Mouse (Mus musculus) heart, embryonic 12.5 days (tissue): ENCODE results near the gene Stx5a. TPM values are rescaled to one million over a fixed set of nuclear protein-coding genes. Genes with fewer than 3 reads are reported as not detected.

Source experiments
- ATAC-seq: fragments of 200-750 bp; cut with Nextera tagmentation; 2 replicates; pipeline ENCODE4 v1.8.0; 2017; ENCODE audit warnings: moderate TSS enrichment, moderate library complexity; ENCODE audit not compliant: insufficient number of reproducible peaks, low FRiP score
- H3K27ac ChIP-seq: fragments of 300-500 bp; sonication (generic); 2 replicates; pipeline ENCODE4 v1.5.1; 2016; ENCODE audit warnings: mild to moderate bottlenecking, moderate library complexity; ENCODE audit not compliant: poor library complexity, severe bottlenecking
- H3K27me3 ChIP-seq: fragments of 300-500 bp; sonication (generic); replicated peaks from 2 replicates; pipeline ENCODE4 v1.6.1; 2016; ENCODE audit warnings: mild to moderate bottlenecking, moderate library complexity
- H3K36me3 ChIP-seq: fragments of 300-500 bp; sonication (generic); 2 replicates; pipeline ENCODE4 v1.6.1; 2016; ENCODE audit warnings: mild to moderate bottlenecking, moderate library complexity
- H3K4me1 ChIP-seq: fragments of 300-500 bp; sonication (generic); replicated peaks from 2 replicates; pipeline ENCODE4 v1.6.1; 2016; ENCODE audit warnings: mild to moderate bottlenecking
- H3K4me2 ChIP-seq: fragments of 300-500 bp; sonication (generic); 2 replicates; pipeline ENCODE4 v1.6.1; 2016; ENCODE audit warnings: mild to moderate bottlenecking, moderate library complexity
- H3K4me3 ChIP-seq: fragments of 300-500 bp; sonication (generic); 2 replicates; pipeline ENCODE4 v1.5.1; 2016; ENCODE audit warnings: mild to moderate bottlenecking
- H3K9ac ChIP-seq: fragments of 300-500 bp; sonication (generic); 2 replicates; pipeline ENCODE4 v1.6.1; 2016; ENCODE audit warnings: mild to moderate bottlenecking, moderate library complexity
- H3K9me3 ChIP-seq: fragments of 300-500 bp; sonication (generic); replicated peaks from 2 replicates; pipeline ENCODE4 v1.6.1; 2016; ENCODE audit warnings: mild to moderate bottlenecking, moderate library complexity
- WGBS: fragments of 180-500 bp; shearing (Covaris S2); methylation state at CpG from one replicate; pipeline ENCODE4 v1.1.7; 2016; 5-methylcytosine and 5-hydroxymethylcytosine counted together
- polyA plus RNA-seq: library from polyadenylated mRNA; unstranded; fragments of >200 nt; fragmentation: Nextera tagmentation; extraction: Ambion mirVana; gene quantifications from 2 replicates; pipeline ENCODE4 v1.2.1, GENCODE M21; 2016

Gene Stx5a
- polyA plus RNA-seq, 1 experiment from 2014 or later = 86.1 TPM

DNA sequence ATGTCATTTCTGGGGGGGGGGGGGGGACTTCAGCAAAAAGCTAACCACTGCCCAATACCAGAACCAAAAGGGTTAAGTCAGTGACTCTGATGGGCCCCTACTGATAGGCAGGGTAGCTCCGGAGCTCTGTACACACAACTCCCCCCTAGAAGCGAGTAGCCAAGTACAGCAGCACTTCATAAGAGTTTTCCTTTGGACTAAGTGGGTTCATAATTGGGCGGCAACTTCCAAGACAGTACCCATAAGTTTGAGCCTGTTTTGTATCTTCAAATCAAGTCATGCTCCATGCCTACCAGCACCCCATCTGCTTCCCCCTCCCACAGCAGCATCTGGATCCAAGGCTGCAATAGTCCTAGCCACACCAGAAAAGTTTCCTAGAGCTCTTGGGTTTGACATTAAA is 14.4 kb downstream of the Stx5a start:
- Histone ChIP-seq H3K4me2 (peak overlapping the region; percentile 88), H3K27ac (no peak overlapping the region), H3K9me3 (no peaks in the 10 kb centered on the region), H3K4me3 (0 out of 2 replicates have a peak overlapping the region, but pooled peaks have one; percentile 94), H3K9ac (peak overlapping the region; percentile 14; the same call in 1 of the 2 replicates), H3K4me1 (peaks cover 20% of the 10 kb centered on the region), H3K27me3 (no peaks in the 10 kb centered on the region), H3K36me3 (peaks cover 47% of the 10 kb centered on the region)
- WGBS = 50% methylated on average over 3 of the region's 3 CpGs
- ATAC-seq = no peak

DNA sequence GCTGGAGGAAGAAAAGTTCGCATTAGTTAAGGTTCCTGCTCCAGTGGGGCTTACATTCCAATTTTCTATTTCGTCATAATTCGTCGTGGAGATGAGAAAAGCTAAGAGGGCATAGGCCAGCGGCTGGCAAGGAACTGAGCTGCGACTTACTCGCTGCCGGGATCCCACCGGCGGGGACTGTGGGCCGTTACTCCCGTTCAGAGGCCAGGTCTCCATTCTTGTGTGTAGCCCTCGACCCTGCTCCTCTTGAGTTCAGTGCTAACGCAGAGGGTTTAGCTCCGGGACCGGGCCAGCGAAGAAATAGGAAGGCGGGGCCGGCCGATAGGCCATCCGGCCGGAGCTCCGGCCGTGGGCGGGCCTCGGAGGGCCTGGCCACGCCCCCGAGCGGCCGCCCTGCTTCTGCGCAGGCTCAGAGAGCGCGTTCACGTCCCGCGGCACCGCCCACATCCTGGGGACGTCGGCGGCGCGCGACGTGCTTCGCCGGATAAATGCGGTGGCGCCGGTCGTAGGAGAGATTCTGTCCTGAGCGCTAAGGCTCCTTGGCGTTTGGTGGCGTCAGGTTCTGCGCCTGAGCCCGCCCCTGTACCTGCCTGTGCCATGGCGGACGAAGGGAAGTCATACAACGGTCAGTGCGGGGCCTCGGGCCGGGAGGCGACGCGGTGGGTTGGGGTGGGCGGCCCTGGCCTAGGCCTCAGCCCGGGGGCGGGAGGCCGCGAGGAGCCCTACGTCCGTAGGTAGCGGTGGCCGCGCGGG is 15.6 kb downstream of the Stx5a start, which contains the start of gene Nxf1:
Gene Nxf1, plus strand, starts transcription at position 439 of the 753 bp plus-strand sequence.
- Histone ChIP-seq H3K36me3 (peaks cover 37% of the 10 kb centered on the region), H3K9ac (peak within 1 kb of the TSS; percentile 95), H3K4me1 (peaks cover 20% of the 10 kb centered on the region), H3K4me3 (peak within 1 kb of the TSS; percentile 94), H3K9me3 (no peaks in the 10 kb centered on the region), H3K27me3 (no peaks in the 10 kb centered on the region), H3K4me2 (peak within 1 kb of the TSS; percentile 88), H3K27ac (peak within 1 kb of the TSS; percentile 91)
- under 1% methylated on average over 75 of the region's 75 CpGs for WGBS
- peak; percentile 95 for ATAC-seq

DNA sequence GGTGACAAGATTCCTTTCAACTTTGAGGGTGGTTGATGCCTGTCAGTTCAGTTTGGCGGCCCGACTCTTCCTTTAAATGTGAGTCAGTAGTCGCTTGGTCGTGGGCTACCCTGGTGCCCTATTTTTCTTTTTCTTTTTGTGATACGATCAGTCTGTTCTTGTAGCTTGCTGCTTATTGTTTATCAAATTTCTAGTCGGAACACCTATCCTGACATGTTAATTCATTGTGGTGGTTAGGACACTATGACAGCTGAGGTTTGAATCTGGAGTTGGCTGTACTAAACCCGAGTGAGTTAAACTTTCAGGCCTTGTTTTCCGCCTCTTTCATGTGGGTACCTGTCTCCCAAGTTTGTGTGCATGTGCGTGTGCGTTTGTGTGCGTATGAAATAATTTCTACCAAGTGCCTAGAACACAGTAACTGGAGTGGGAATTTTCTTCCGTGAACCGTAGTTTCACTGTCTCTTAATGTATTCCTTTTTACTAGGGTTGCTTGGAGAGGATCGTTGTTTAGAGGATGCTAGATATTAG is 16.3 kb downstream of the Stx5a start:
- Histone ChIP-seq H3K9me3 (no peaks in the 10 kb centered on the region), H3K4me3 (peak overlapping the region; percentile 94), H3K4me2 (peak overlapping the region; percentile 88), H3K27ac (peak overlapping the region; percentile 91), H3K36me3 (peaks cover 34% of the 10 kb centered on the region), H3K4me1 (peaks cover 20% of the 10 kb centered on the region), H3K27me3 (no peaks in the 10 kb centered on the region), H3K9ac (peak overlapping the region; percentile 95)
- 3% methylated on average over 14 of the region's 14 CpGs for WGBS
- ATAC-seq = no peak

DNA sequence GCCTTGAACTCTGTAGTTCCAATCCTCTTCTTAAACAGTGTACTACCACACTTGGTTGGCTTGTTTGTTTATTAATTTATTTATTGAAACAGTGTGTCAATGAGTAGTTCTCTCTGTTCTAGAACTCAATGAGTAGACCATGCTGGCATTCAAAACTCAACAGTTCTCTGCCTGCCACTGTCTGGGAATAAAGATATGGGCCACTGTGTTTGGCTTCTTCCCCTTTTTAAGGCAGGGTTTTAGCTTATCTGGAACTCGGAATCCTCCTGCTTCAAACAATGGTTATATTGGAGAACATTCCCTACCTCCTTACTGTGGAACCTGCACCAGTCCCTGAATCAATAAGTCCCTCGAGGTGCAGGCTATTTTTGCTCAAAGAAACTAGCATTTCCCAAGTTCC is 17.7 kb downstream of the Stx5a start:
- no peaks in the 10 kb centered on the region for H3K27me3 ChIP-seq
- no peak overlapping the region for H3K27ac ChIP-seq
- H3K36me3 ChIP-seq = peaks cover 36% of the 10 kb centered on the region
- WGBS = 71% methylated on average over 2 of the region's 2 CpGs
- no peak overlapping the region for H3K9ac ChIP-seq
- no peak overlapping the region; the same call in 1 of the 2 replicates for H3K4me3 ChIP-seq
- H3K4me2 ChIP-seq = peak overlapping the region; percentile 63
- no peaks in the 10 kb centered on the region for H3K9me3 ChIP-seq
- no peak for ATAC-seq
- peaks cover 20% of the 10 kb centered on the region for H3K4me1 ChIP-seq

DNA sequence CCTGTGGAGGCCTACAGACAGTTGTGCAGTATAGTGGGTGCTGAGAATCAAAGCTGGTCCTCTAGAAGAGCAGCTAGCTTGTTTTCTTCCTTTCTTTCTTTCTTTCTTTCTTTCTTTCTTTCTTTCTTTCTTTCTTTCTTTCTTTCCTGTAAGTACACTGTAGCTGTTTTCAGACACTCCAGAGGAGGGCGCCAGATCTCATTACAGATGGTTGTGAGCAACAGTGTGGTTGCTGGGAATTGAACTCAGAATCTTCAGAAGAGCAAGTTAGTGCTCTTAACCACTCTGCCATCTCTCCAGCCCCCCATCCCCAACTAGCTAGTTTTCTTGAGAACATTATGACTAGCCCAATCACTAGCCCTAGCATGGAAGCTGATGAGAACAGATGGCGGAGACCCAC is 19.5 kb downstream of the Stx5a start:
- H3K4me1 ChIP-seq = peaks cover 15% of the 10 kb centered on the region
- no peak overlapping the region for H3K9ac ChIP-seq
- H3K4me3 ChIP-seq = no peak overlapping the region
- H3K36me3 ChIP-seq = peaks cover 38% of the 10 kb centered on the region
- no peak overlapping the region for H3K4me2 ChIP-seq
- WGBS = 93% methylated on average over 2 of the region's 2 CpGs
- no peak for ATAC-seq
- H3K27me3 ChIP-seq = no peaks in the 10 kb centered on the region
- H3K27ac ChIP-seq = no peak overlapping the region
- no peaks in the 10 kb centered on the region for H3K9me3 ChIP-seq

DNA sequence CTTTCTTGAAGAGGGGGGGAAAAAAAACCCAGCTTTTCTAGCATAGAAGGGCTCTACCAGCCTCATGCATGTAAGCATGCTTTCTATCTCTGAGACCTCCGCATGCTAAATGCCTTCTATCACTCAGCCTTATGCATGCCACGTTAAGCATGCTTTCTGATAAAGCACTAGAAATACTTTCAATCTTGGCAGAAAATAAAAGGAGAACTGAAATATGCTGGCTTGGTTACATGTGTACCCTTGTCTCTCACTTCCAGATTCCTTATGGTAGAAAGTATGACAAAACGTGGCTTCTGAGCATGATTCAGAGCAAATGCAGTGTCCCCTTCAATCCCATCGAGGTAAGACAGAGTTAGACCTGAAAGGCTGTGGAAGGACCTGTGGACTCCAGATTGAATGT is 22.1 kb downstream of the Stx5a start:
- no peak overlapping the region for H3K9ac ChIP-seq
- H3K9me3 ChIP-seq = no peaks in the 10 kb centered on the region
- no peak overlapping the region for H3K27ac ChIP-seq
- no peak overlapping the region for H3K4me2 ChIP-seq
- ATAC-seq = no peak
- peaks cover 62% of the 10 kb centered on the region for H3K36me3 ChIP-seq
- H3K4me1 ChIP-seq = peaks cover 9% of the 10 kb centered on the region
- WGBS = 84% methylated on average over 4 of the region's 4 CpGs
- no peak overlapping the region for H3K4me3 ChIP-seq
- no peaks in the 10 kb centered on the region for H3K27me3 ChIP-seq

DNA sequence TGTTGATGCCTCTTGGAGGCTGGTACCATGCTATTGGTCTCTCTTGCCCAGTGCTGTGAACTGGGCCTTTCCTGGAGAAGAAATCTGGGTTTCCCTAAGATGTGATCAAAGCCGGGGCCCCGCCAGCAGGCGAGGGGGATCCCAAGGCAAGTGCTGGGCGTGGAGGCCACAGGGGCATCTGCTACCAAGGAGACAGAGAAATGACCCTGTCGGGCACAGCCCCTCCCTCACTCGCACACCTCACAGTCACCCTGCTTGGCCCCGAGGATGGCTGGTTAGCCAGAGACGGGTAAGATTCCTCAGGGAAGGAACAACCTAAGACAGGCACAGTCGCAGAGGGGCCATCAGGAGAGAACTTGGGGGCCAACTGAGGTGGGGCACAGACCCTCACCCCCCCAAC is 24.3 kb downstream of the Stx5a start:
- H3K4me3 ChIP-seq = no peak overlapping the region
- peaks cover 81% of the 10 kb centered on the region for H3K36me3 ChIP-seq
- ATAC-seq = no peak
- no peak overlapping the region for H3K27ac ChIP-seq
- no peaks in the 10 kb centered on the region for H3K27me3 ChIP-seq
- H3K4me1 ChIP-seq = peaks cover 4% of the 10 kb centered on the region
- no peak overlapping the region for H3K4me2 ChIP-seq
- H3K9me3 ChIP-seq = no peaks in the 10 kb centered on the region
- H3K9ac ChIP-seq = no peak overlapping the region
- WGBS = 96% methylated on average over 9 of the region's 9 CpGs

DNA sequence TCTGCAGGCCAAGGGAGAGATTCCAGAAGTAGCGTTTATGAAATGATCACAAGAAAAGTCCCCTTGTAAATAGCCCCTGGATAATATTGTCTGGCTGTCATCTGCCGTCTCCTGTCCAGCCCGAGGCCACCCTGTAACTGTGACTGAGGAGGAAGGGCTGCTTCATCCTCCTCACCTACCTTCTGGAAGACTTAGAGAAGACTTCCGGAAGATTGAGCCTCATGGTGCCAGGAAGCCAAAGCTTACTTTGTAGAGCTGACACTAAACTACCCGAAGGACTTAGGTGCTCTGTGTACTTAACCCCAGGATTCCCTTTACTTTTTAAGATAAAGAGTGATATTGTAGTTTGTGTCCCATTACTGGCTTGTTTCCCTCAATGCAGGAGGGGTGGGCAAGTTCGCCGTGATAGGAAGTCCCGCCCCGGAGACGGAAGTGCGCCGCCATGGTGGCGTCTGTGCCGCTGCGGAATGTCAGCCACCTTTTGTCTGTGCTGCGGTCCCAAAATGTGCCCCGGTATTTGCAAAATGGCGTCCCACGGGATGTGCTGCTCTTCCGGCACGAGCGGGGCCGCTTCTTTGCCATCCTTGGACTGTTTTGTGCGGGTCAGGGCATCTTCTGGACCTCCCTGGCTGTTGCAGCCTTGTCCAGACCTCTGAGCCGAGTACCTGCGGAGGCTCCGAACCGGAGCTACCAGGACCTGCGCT is 29.5 kb downstream of the Stx5a start, which contains the start of gene Tmem223:
Gene Tmem223, plus strand, starts transcription at position 430 of the 704 bp plus-strand sequence.
- WGBS = 20% methylated on average over 29 of the region's 29 CpGs
- H3K36me3 ChIP-seq = peaks cover 57% of the 10 kb centered on the region
- ATAC-seq = peak; percentile 44; the same call in 1 of the 2 replicates

DNA sequence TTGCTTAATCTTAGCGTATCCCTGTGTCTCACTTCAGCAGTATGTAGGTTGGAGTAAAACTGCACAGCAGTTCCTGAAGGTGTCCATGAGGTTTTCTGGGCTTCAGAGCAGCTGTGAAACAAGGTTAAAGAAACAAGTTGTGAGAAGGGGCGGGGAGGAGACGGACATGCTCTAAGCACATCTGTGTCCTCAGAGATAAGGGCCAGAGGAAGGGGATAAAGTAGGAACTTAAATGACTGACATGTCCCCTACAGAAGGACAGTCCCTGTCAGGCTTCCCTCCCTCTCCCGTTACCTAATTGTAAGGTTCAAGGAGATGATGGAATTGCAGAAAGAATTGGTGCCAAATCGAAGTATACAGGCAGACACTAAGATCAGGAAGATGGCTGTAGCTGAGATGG is 31.8 kb downstream of the Stx5a start:
- peaks cover 36% of the 10 kb centered on the region for H3K36me3 ChIP-seq
- no peaks in the 10 kb centered on the region for H3K9me3 ChIP-seq
- H3K4me3 ChIP-seq = peak overlapping the region; percentile 98
- WGBS = 60% methylated on average over 5 of the region's 5 CpGs
- peak overlapping the region; percentile 98 for H3K9ac ChIP-seq
- H3K27me3 ChIP-seq = no peaks in the 10 kb centered on the region
- H3K27ac ChIP-seq = peak overlapping the region; percentile 22
- peak overlapping the region; percentile 88 for H3K4me2 ChIP-seq
- peaks cover 28% of the 10 kb centered on the region for H3K4me1 ChIP-seq
- ATAC-seq = no peak

More for the DNA sequence above, 29.5 kb downstream of the Stx5a start, which contains the start of gene Tmem223:
- peak within 1 kb of the TSS; percentile 87 for H3K4me2 ChIP-seq
- H3K9ac ChIP-seq = peak within 1 kb of the TSS; percentile 98
- peaks cover 28% of the 10 kb centered on the region for H3K4me1 ChIP-seq
- peak within 1 kb of the TSS; percentile 92 for H3K27ac ChIP-seq
- peak within 1 kb of the TSS; percentile 74 for H3K4me3 ChIP-seq
- H3K9me3 ChIP-seq = no peaks in the 10 kb centered on the region
- H3K27me3 ChIP-seq = no peaks in the 10 kb centered on the region

DNA sequence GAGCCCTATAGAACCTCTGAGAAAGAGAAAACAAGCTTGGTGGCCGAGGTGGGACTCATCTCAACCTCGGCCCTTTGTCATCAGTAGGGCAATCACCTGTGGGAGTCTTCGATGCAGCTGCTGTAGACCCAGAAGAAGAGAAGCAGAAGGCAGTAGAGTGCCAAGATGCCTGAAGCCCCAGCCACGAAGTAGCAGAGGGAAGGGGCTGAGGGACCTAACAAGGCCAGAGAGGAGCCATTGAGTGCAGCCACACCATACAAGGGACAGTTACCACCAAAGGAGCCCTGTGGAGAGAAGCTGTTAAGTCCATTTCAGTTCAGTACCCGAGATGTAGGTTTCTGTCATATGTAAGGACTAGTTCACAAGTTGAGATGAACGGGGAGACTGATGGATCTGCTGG is 32.2 kb downstream of the Stx5a start:
- Histone ChIP-seq H3K27ac (peak overlapping the region; percentile 22), H3K27me3 (no peaks in the 10 kb centered on the region), H3K9ac (peak overlapping the region; percentile 98), H3K4me3 (peak overlapping the region; percentile 98), H3K36me3 (peaks cover 36% of the 10 kb centered on the region), H3K4me2 (peak overlapping the region; percentile 88), H3K4me1 (peaks cover 28% of the 10 kb centered on the region), H3K9me3 (no peaks in the 10 kb centered on the region)
- ATAC-seq = no peak
- 38% methylated on average over 6 of the region's 6 CpGs for WGBS
